Comparison of ENCODE assay signal across 8 mouse cellular contexts in the genomic region with DNA sequence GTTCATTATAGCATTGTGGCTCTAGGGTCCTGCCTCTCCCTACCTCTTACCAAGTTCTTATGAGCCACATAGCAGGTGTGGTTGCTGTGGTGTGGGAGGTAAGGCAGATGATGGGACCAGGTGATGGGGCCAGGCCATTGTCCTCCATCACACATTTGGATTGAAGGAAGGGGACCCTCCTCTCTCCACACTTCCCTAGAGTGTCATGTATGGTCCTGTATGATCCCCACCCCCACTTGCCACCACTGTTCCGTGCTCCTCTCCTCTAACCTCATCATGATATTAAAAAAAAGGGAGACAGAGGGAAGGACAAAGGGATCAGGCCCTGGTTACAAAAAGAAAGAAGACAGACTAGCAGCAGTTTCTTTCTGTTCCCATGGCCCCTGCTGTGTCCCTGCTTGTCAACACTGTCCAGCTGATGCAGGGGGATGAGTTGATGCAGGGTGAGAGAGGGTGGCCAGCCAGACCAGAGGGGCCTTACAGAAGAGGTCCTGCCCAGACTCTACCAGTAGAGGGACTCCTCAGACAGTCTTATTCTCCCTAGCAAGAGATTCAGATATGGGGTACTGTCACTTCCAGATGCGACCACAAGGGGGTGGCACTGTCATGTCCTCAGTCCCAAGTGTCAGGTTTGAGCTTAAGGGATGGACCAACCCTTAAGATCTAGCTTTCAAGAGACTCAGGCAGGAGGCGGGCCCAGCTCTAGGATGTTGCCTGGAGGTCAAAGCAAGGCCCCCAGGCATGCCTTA. TPM values are rescaled to one million over a fixed set of nuclear protein-coding genes. Genes with fewer than 3 reads are reported as not detected.
A peak's percentile ranks its signal among the peaks of the same experiment; 100 is the strongest.
DNase-seq lines count a peak whose midpoint lies in the region; ATAC-seq and TF ChIP-seq lines count a peak whose summit lies in the region.

No protein-coding gene starts in this region.

- H3K4me3 ChIP-seq in embryonic facial prominence, embryonic 11.5 days (ENCODE audit: low read depth, low read length) = no peak overlapping the region
- H3K4me3 ChIP-seq in kidney, adult 2 months (ENCODE audit: insufficient read depth, low read depth, low read length) = no peak overlapping the region
- no peak overlapping the region for H3K4me3 ChIP-seq in limb, embryonic 10.5 days
- no peak overlapping the region for H3K4me3 ChIP-seq in midbrain, embryonic 14.5 days (replicated peaks; ENCODE audit: low read depth, low read length)

- H3K9me3 ChIP-seq in embryonic facial prominence, embryonic 11.5 days (replicated peaks; ENCODE audit: control insufficient read depth, low read length) = no peaks in the 10 kb centered on the region
- no peaks in the 10 kb centered on the region for H3K9me3 ChIP-seq in limb, embryonic 10.5 days (replicated peaks)
- no peaks in the 10 kb centered on the region for H3K9me3 ChIP-seq in midbrain, embryonic 14.5 days (ENCODE audit: control insufficient read depth, low read length)

- H3K4me1 ChIP-seq in embryonic facial prominence, embryonic 11.5 days (ENCODE audit: control insufficient read depth, insufficient read depth, low read length) = no peaks in the 10 kb centered on the region
- no peaks in the 10 kb centered on the region for H3K4me1 ChIP-seq in kidney, adult 2 months (ENCODE audit: control insufficient read depth, insufficient read depth, low read length)
- peaks cover 10% of the 10 kb centered on the region for H3K4me1 ChIP-seq in limb, embryonic 10.5 days
- no peaks in the 10 kb centered on the region for H3K4me1 ChIP-seq in midbrain, embryonic 14.5 days (ENCODE audit: control insufficient read depth, insufficient read depth, low read length)

- no peak overlapping the region for H3K4me2 ChIP-seq in embryonic facial prominence, embryonic 11.5 days (ENCODE audit: low read depth, low read length)
- H3K4me2 ChIP-seq in midbrain, embryonic 14.5 days (ENCODE audit: low read length) = no peak overlapping the region

- no peak overlapping the region for H3K27ac ChIP-seq in embryonic facial prominence, embryonic 11.5 days (replicated peaks; ENCODE audit: low read depth, low read length)
- no peak overlapping the region for H3K27ac ChIP-seq in kidney, adult 2 months (ENCODE audit: insufficient read depth, low read depth, low read length)
- no peak overlapping the region for H3K27ac ChIP-seq in limb, embryonic 10.5 days
- no peak overlapping the region for H3K27ac ChIP-seq in midbrain, embryonic 14.5 days (replicated peaks; ENCODE audit: low read depth, low read length)

- TF ChIP-seq CTCF in kidney, adult 2 months (conservative IDR thresholded peaks at IDR 0.05; ENCODE audit: insufficient read depth, insufficient read length, low read depth, low read length) = peak; percentile 89

- H3K36me3 ChIP-seq in embryonic facial prominence, embryonic 11.5 days (replicated peaks; ENCODE audit: control insufficient read depth, insufficient read depth, low read depth, low read length) = no peaks in the 10 kb centered on the region
- no peaks in the 10 kb centered on the region for H3K36me3 ChIP-seq in kidney, adult 2 months (ENCODE audit: control insufficient read depth, insufficient read depth, low read length)
- no peaks in the 10 kb centered on the region for H3K36me3 ChIP-seq in limb, embryonic 10.5 days
- H3K36me3 ChIP-seq in midbrain, embryonic 14.5 days (ENCODE audit: control insufficient read depth, insufficient read depth, low read length) = no peaks in the 10 kb centered on the region

- peak; percentile 81 for ATAC-seq in embryonic facial prominence, embryonic 11.5 days (replicated peaks; ENCODE audit: insufficient number of reproducible peaks, low FRiP score, low TSS enrichment, low read depth)
- ATAC-seq in midbrain, embryonic 14.5 days (ENCODE audit: low FRiP score, low TSS enrichment) = peak; percentile 57; the same call in 1 of the 2 replicates

- H3K9ac ChIP-seq in embryonic facial prominence, embryonic 11.5 days (replicated peaks; ENCODE audit: low read length) = no peak overlapping the region
- H3K9ac ChIP-seq in midbrain, embryonic 14.5 days (replicated peaks; ENCODE audit: low read length) = no peak overlapping the region

- H3K27me3 ChIP-seq in embryonic facial prominence, embryonic 11.5 days (ENCODE audit: control insufficient read depth, insufficient read depth, low read length) = no peaks in the 10 kb centered on the region
- no peaks in the 10 kb centered on the region for H3K27me3 ChIP-seq in kidney, adult 2 months (replicated peaks; ENCODE audit: control insufficient read depth, insufficient read depth, low read length)
- peaks cover 25% of the 10 kb centered on the region for H3K27me3 ChIP-seq in limb, embryonic 10.5 days (ENCODE audit: low read depth, poor library complexity, severe bottlenecking)
- H3K27me3 ChIP-seq in midbrain, embryonic 14.5 days (ENCODE audit: control insufficient read depth, insufficient read depth, low read length) = no peaks in the 10 kb centered on the region

- WGBS in embryonic facial prominence, embryonic 11.5 days = 27% methylated on average over 3 of the region's 3 CpGs
- 35% methylated on average over 3 of the region's 3 CpGs for WGBS in kidney, adult 2 months
- WGBS in limb, embryonic 10.5 days = 32% methylated on average over 3 of the region's 3 CpGs
- WGBS in midbrain, embryonic 14.5 days = 26% methylated on average over 3 of the region's 3 CpGs

- peak; percentile 95 for DNase-seq in 416B (ENCODE audit: low read depth)
- peak; percentile 77 for DNase-seq in adrenal gland, postnatal 25 days
- peak; percentile 89 for DNase-seq in embryonic facial prominence, embryonic 11.5 days (ENCODE audit: low spot score)
- peak; percentile 79 to 82 for DNase-seq in heart, adult 18-20 months
- DNase-seq in kidney, adult 2 months = peak; percentile 86
- peak; percentile 82 for DNase-seq in limb, embryonic 10.5 days (ENCODE audit: low spot score)
- peak; percentile 89 for DNase-seq in midbrain, embryonic 14.5 days
- DNase-seq in spleen, adult 12 weeks (ENCODE audit: low spot score) = peak; percentile 56

- no peak for TF ChIP-seq POLR2A in kidney, adult 2 months (IDR thresholded peaks at IDR 0.05; ENCODE audit: low read depth, low read length)

RNA-seq across cellular contexts. Expression of a gene that starts 4.9 kb away (rescaled TPM):
- 0.36 and 1.1 TPM in 2 replicates for total RNA-seq in adrenal gland, postnatal 25 days (2021)
- polyA plus RNA-seq in embryonic facial prominence, embryonic 11.5 days (2014; fragmentation: Nextera tagmentation; extraction: Ambion mirVana) = not detected in 2 replicates
- not detected for total RNA-seq in heart, adult 18-20 months (2021)
- polyA plus RNA-seq in kidney, adult 2 months (2012; rRNA removed) = 6.5 and 8.2 TPM in 2 replicates
- polyA plus RNA-seq in limb, embryonic 10.5 days (2016; fragmentation: Nextera tagmentation; extraction: Ambion mirVana) = 0.55 and 1.0 TPM in 2 replicates
- polyA plus RNA-seq in midbrain, embryonic 14.5 days (2014; fragmentation: Nextera tagmentation; extraction: Ambion mirVana) = 1.6 TPM in 1 of 2 replicates, not detected in the other

RNA-seq across cellular contexts. Expression of a gene that starts 37.9 kb away (rescaled TPM):
- total RNA-seq in adrenal gland, postnatal 25 days (2021) = 1.4 and 2.3 TPM in 2 replicates
- 0.91 and 1.5 TPM in 2 replicates for polyA plus RNA-seq in embryonic facial prominence, embryonic 11.5 days (2014; fragmentation: Nextera tagmentation; extraction: Ambion mirVana)
- under 1 TPM; 0.21 to 0.35 TPM for total RNA-seq in heart, adult 18-20 months (2021)
- polyA plus RNA-seq in kidney, adult 2 months (2012; rRNA removed) = 95.6 and 117 TPM in 2 replicates
- polyA plus RNA-seq in limb, embryonic 10.5 days (2016; fragmentation: Nextera tagmentation; extraction: Ambion mirVana) = 1.1 and 1.7 TPM in 2 replicates
- polyA plus RNA-seq in midbrain, embryonic 14.5 days (2014; fragmentation: Nextera tagmentation; extraction: Ambion mirVana) = 0.51 and 33.1 TPM in 2 replicates
